Mouse (Mus musculus) neural tube, embryonic 14.5 days (tissue): ENCODE results near the gene Sst. TPM values are rescaled to one million over a fixed set of nuclear protein-coding genes. Genes with fewer than 3 reads are reported as not detected.
"Not testable (repeated sequence)": the region's sequence is repeated elsewhere in the genome, so short reads cannot be mapped to it uniquely, and the experiment has no call there.

ENCODE experiments used
- ATAC-seq: fragments of 200-750 bp; cut with Nextera tagmentation; 2 replicates; pipeline ENCODE4 v1.8.0; 2017; ENCODE audit warnings: low read depth, mild to moderate bottlenecking, moderate TSS enrichment, moderate library complexity
- H3K27ac ChIP-seq: fragments of 300-500 bp; sonication (generic); 2 replicates; pipeline ENCODE4 v1.5.1; 2014; ENCODE audit warnings: low read depth, mild to moderate bottlenecking, control low read depth, low read length, moderate library complexity, mixed read lengths
- H3K27me3 ChIP-seq: fragments of 300-500 bp; sonication (generic); 2 replicates; pipeline ENCODE4 v1.6.1; 2014; ENCODE audit warnings: low read length; ENCODE audit not compliant: control insufficient read depth, insufficient read depth
- H3K36me3 ChIP-seq: fragments of 300-500 bp; sonication (generic); 2 replicates; pipeline ENCODE4 v1.6.1; 2014; ENCODE audit warnings: low read length, mixed read lengths; ENCODE audit not compliant: control insufficient read depth, insufficient read depth
- H3K4me1 ChIP-seq: fragments of 300-500 bp; sonication (generic); 2 replicates; pipeline ENCODE4 v1.6.1; 2014; ENCODE audit warnings: low read length; ENCODE audit not compliant: control insufficient read depth, insufficient read depth
- H3K4me2 ChIP-seq: fragments of 300-500 bp; sonication (generic); 2 replicates; pipeline ENCODE4 v1.6.1; 2014; ENCODE audit warnings: mild to moderate bottlenecking, low read depth, low read length, control low read depth
- H3K4me3 ChIP-seq: fragments of 300-500 bp; sonication (generic); 2 replicates; pipeline ENCODE4 v1.5.1; 2014; ENCODE audit warnings: low read depth, low read length, control low read depth, mixed read lengths
- H3K9ac ChIP-seq: fragments of 300-500 bp; sonication (generic); replicated peaks from 2 replicates; pipeline ENCODE4 v1.6.1; 2014; ENCODE audit warnings: low read depth, mild to moderate bottlenecking, control low read depth, low read length, mixed read lengths
- H3K9me3 ChIP-seq: fragments of 300-500 bp; sonication (generic); 2 replicates; pipeline ENCODE4 v1.6.1; 2016; ENCODE audit warnings: low read length; ENCODE audit not compliant: control insufficient read depth
- WGBS: fragments of 180-500 bp; shearing (Covaris S2); extraction: QIAGEN DNeasy Blood & Tissue Kit; methylation state at CpG from one replicate; pipeline ENCODE4 v1.1.7; 2014; 5-methylcytosine and 5-hydroxymethylcytosine counted together
- polyA plus RNA-seq: library from polyadenylated mRNA; unstranded; fragments of >200 nt; fragmentation: Nextera tagmentation; extraction: Ambion mirVana; gene quantifications from 2 replicates; pipeline ENCODE4 v1.2.1, GENCODE M21; 2014

Gene Sst
- polyA plus RNA-seq, 1 experiment from 2014 or later: 248 TPM

DNA sequence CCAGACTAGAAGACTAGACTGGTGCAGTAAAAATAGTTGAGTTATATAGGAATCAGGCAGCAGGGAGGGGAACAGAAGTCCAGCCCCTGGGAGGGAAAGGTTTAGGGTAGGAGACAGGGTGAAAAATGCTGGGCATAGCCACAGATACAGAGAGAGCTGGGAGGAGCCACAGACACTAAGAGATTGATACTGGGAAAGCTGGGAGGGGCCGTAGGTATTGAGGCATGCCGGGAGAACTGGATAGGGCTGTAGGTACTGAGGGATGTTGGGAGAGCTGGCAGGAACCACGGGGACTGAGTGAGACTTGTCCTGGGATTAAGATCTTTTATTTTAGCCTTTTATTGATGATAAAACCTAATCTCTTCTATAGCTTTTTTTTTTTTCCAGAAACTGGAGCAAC, 22.6 kb upstream of the Sst start:
- no peak overlapping the region for H3K27ac ChIP-seq
- H3K4me1 ChIP-seq: no peaks in the 10 kb centered on the region
- no peak overlapping the region for H3K4me3 ChIP-seq
- H3K27me3 ChIP-seq: no peaks in the 10 kb centered on the region
- no peaks in the 10 kb centered on the region for H3K36me3 ChIP-seq
- ATAC-seq: no peak
- H3K4me2 ChIP-seq: no peak overlapping the region
- no peak overlapping the region for H3K9ac ChIP-seq
- WGBS: 51% methylated on average over 3 of the region's 3 CpGs
- H3K9me3 ChIP-seq: no peaks in the 10 kb centered on the region

GRCm38 (mm10) chr16:23912741-23913140, 22.0 kb upstream of the Sst start:
- H3K4me3 ChIP-seq: no peak overlapping the region
- no peaks in the 10 kb centered on the region for H3K27me3 ChIP-seq
- no peaks in the 10 kb centered on the region for H3K4me1 ChIP-seq
- no peaks in the 10 kb centered on the region for H3K9me3 ChIP-seq
- H3K27ac ChIP-seq: no peak overlapping the region
- no peak for ATAC-seq
- H3K9ac ChIP-seq: no peak overlapping the region
- H3K36me3 ChIP-seq: no peaks in the 10 kb centered on the region
- WGBS: 82% methylated on average over 13 of the region's 13 CpGs
- no peak overlapping the region for H3K4me2 ChIP-seq

DNA sequence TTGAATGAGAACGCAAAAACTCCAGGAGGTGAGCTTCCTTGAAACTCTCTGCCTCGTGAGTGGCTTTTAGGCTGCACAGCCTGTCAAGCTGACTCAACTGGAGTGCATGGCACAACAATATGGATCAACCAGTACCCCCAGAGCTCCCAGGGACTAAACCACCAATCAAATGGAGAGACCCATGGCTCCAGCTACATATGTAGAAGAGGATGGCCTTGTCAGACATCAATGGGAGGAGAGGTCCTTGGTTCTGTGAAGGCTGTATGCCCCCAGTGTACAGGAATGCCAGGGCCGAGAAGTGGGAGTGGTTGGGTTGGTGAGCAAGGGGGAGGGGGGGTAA, 18.2 kb upstream of the Sst start:
- WGBS: 91% methylated on average over 3 of the region's 3 CpGs
- H3K9me3 ChIP-seq: not testable (repeated sequence)

DNA sequence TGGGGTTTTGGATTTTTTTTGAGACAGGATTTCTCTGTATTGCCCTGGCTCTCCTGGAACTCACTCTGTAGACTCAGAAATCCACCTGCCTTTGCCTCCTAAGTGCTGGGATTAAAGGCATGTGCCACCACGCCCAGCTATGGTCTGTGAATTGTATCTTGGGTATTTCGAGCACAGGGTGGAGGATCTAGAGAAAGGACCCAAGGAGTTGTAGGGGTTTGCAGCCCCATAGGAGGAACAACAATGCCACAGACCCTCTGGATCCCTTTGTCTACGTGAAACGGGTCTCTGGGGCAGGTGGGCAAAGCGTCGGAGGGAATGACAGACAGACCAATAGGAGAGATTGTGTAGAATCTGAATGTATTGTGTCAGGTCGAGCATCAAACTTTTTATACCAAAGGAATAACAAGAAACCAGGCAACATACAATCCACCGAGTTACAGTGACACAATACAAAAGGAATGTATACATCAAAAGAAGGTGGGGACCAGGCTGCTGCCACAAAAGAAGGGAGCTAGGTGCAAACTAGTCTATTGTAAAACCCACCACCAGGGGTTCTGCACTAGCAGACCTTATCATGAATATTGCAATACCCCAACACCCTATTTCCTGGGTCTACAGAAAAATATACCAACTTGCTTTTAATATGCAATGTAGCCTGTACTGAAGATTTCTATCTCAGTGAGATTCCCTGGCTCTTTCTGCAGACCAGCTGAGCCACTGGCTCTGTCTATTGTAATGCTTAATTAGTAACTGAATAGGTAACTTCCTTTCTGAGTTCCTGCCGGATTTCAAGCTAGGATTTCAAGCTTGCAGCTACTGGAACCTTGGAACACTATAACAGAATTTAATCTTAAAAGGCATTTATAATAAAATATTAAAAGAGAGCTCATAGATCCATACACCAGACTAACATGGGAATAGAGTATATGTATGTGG, 17.6 kb upstream of the Sst start:
- H3K4me1 ChIP-seq, H3K4me3 ChIP-seq, H3K9me3 ChIP-seq, H3K27ac ChIP-seq, H3K36me3 ChIP-seq, ATAC-seq, H3K27me3 ChIP-seq, H3K4me2 ChIP-seq, H3K9ac ChIP-seq: not testable (repeated sequence)
- 85% methylated on average over 9 of the region's 9 CpGs for WGBS

More for the DNA sequence above, 18.2 kb upstream of the Sst start:
- H3K36me3 ChIP-seq, H3K4me2 ChIP-seq, H3K27me3 ChIP-seq, ATAC-seq, H3K27ac ChIP-seq, H3K9ac ChIP-seq, H3K4me3 ChIP-seq, H3K4me1 ChIP-seq: not testable (repeated sequence)

DNA sequence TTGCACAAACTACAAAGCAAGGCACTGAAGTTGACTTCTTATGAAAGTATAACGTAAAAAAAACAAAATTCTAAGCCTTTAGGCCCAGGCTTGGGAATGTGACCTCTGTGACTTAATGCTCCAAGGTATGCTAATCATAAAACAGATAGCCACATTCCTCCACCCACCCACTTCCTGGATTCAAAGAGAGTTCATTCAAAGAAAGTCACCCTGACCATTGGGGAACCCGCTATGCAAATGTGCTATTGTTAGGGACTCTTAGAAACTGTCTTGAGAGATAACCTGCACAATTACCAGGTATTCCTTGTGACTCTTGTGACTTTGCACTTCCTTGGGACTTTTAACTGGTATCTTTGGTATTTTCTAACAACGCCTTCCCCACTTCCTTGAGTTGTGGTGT, 15.8 kb upstream of the Sst start:
- 92% methylated on average over 3 of the region's 3 CpGs for WGBS
- H3K9me3 ChIP-seq, H3K27ac ChIP-seq, H3K4me1 ChIP-seq, H3K36me3 ChIP-seq, H3K4me2 ChIP-seq, H3K9ac ChIP-seq, H3K27me3 ChIP-seq, ATAC-seq, H3K4me3 ChIP-seq: not testable (repeated sequence)

- 93% methylated on average over 7 of the region's 7 CpGs for WGBS
- ATAC-seq: no peak
These were observed 10.7 kb upstream of the Sst start for GRCm38 (mm10) chr16:23901411-23901810.

GRCm38 (mm10) chr16:23900061-23900460, 9.3 kb upstream of the Sst start:
- peaks cover 7% of the 10 kb centered on the region for H3K4me1 ChIP-seq
- no peak for ATAC-seq
- no peak overlapping the region for H3K4me2 ChIP-seq
- 81% methylated on average over 4 of the region's 4 CpGs for WGBS
- no peak overlapping the region for H3K4me3 ChIP-seq
- H3K27me3 ChIP-seq: no peaks in the 10 kb centered on the region
- H3K9me3 ChIP-seq: no peaks in the 10 kb centered on the region
- H3K36me3 ChIP-seq: no peaks in the 10 kb centered on the region
- H3K27ac ChIP-seq: no peak overlapping the region
- H3K9ac ChIP-seq: no peak overlapping the region

More at GRCm38 (mm10) chr16:23901411-23901810, 10.7 kb upstream of the Sst start:
- Histone ChIP-seq H3K27me3 (no peaks in the 10 kb centered on the region), H3K27ac (no peak overlapping the region), H3K36me3 (no peaks in the 10 kb centered on the region), H3K9ac (no peak overlapping the region), H3K4me1 (peaks cover 7% of the 10 kb centered on the region), H3K4me2 (no peak overlapping the region), H3K4me3 (no peak overlapping the region), H3K9me3 (no peaks in the 10 kb centered on the region)

GRCm38 (mm10) chr16:23898840-23899239, 8.1 kb upstream of the Sst start:
- Histone ChIP-seq H3K27ac (no peak overlapping the region), H3K9me3 (no peaks in the 10 kb centered on the region), H3K4me1 (peaks cover 7% of the 10 kb centered on the region), H3K9ac (no peak overlapping the region), H3K4me3 (no peak overlapping the region), H3K4me2 (peak overlapping the region; percentile 40), H3K27me3 (0 out of 2 replicates have a peak, but pooled peaks cover 2% of the 10 kb centered on the region), H3K36me3 (no peaks in the 10 kb centered on the region)
- WGBS: 16% methylated on average over 12 of the region's 12 CpGs
- peak; percentile 90 for ATAC-seq

- H3K9me3 ChIP-seq: no peaks in the 10 kb centered on the region
- H3K27me3 ChIP-seq: 0 out of 2 replicates have a peak, but pooled peaks cover 2% of the 10 kb centered on the region
- 5% methylated on average over 15 of the region's 15 CpGs for WGBS
- peak overlapping the region; percentile 37 for H3K9ac ChIP-seq
- H3K27ac ChIP-seq: peak overlapping the region; percentile 25; the same call in 1 of the 2 replicates
- peak; percentile 94 for ATAC-seq
- H3K4me3 ChIP-seq: peak overlapping the region; percentile 4; the same call in 1 of the 2 replicates
- H3K4me2 ChIP-seq: peak overlapping the region; percentile 40
- H3K36me3 ChIP-seq: no peaks in the 10 kb centered on the region
- H3K4me1 ChIP-seq: peaks cover 7% of the 10 kb centered on the region
These were observed 7.3 kb upstream of the Sst start for GRCm38 (mm10) chr16:23897984-23898586.
